Mouse (Mus musculus) heart, adult 2 months (tissue): ENCODE measurements around the gene Ubl7.

Experiments
- CTCF ChIP-seq: fragments of 200-600 bp; IDR thresholded peaks from 2 replicates; pipeline ENCODE4 v1.8.1; 2022; ENCODE audit warnings: antibody characterized with exemption, mild to moderate bottlenecking, moderate library complexity
- POLR2A ChIP-seq: fragments of 200-500 bp; IDR thresholded peaks from 2 replicates; pipeline ENCODE4 v1.6.1; 2011; ENCODE audit warnings: mild to moderate bottlenecking, low read depth, low read length, control low read depth; ENCODE audit not compliant: insufficient read depth

GRCm38 (mm10) chr9:57868767-57869166 is 42.0 kb upstream of the Ubl7 start:
- TF ChIP-seq POLR2A (no peak), CTCF (no peak)
